Mouse (Mus musculus) hindbrain, embryonic 16.5 days (tissue): Measurements from ENCODE around the gene Olfr160. TPM values are rescaled to one million over a fixed set of nuclear protein-coding genes. Genes with fewer than 3 reads are reported as not detected.

ENCODE experiments used
- ATAC-seq: fragments of 200-750 bp; cut with Nextera tagmentation; 2 replicates; pipeline ENCODE4 v1.8.0; 2017; ENCODE audit warnings: moderate TSS enrichment, moderate library complexity
- H3K27ac ChIP-seq: fragments of 300-500 bp; sonication (generic); 2 replicates; pipeline ENCODE4 v1.5.1; 2014; ENCODE audit warnings: low read depth, mild to moderate bottlenecking, control low read depth, low read length, moderate library complexity
- H3K27me3 ChIP-seq: fragments of 300-500 bp; sonication (generic); replicated peaks from 2 replicates; pipeline ENCODE4 v1.6.1; 2014; ENCODE audit warnings: low read length; ENCODE audit not compliant: control insufficient read depth, insufficient read depth
- H3K36me3 ChIP-seq: fragments of 300-500 bp; sonication (generic); 2 replicates; pipeline ENCODE4 v1.6.1; 2014; ENCODE audit warnings: mild to moderate bottlenecking, low read length, moderate library complexity, mixed read lengths; ENCODE audit not compliant: control insufficient read depth, insufficient read depth
- H3K4me1 ChIP-seq: fragments of 300-500 bp; sonication (generic); 2 replicates; pipeline ENCODE4 v1.6.1; 2014; ENCODE audit warnings: low read depth, low read length; ENCODE audit not compliant: control insufficient read depth, insufficient read depth
- H3K4me2 ChIP-seq: fragments of 300-500 bp; sonication (generic); 2 replicates; pipeline ENCODE4 v1.6.1; 2014; ENCODE audit warnings: mild to moderate bottlenecking, low read length, control low read depth, moderate library complexity
- H3K4me3 ChIP-seq: fragments of 300-500 bp; sonication (generic); 2 replicates; pipeline ENCODE4 v1.5.1; 2014; ENCODE audit warnings: mild to moderate bottlenecking, low read length, control low read depth, moderate library complexity
- H3K9ac ChIP-seq: fragments of 300-500 bp; sonication (generic); 2 replicates; pipeline ENCODE4 v1.6.1; 2014; ENCODE audit warnings: low read depth, mild to moderate bottlenecking, control low read depth, low read length, moderate library complexity
- H3K9me3 ChIP-seq: fragments of 300-500 bp; sonication (generic); 2 replicates; pipeline ENCODE4 v1.6.1; 2014; ENCODE audit warnings: mild to moderate bottlenecking, low read length, moderate library complexity; ENCODE audit not compliant: control insufficient read depth
- WGBS: fragments of 180-500 bp; shearing (Covaris S2); extraction: QIAGEN DNeasy Blood & Tissue Kit; methylation state at CpG from one replicate; pipeline ENCODE4 v1.1.7; 2014; 5-methylcytosine and 5-hydroxymethylcytosine counted together
- polyA plus RNA-seq: library from polyadenylated mRNA; unstranded; fragments of >200 nt; fragmentation: Nextera tagmentation; extraction: Ambion mirVana; gene quantifications from 2 replicates; pipeline ENCODE4 v1.2.1, GENCODE M21; 2015

Olfr160 gene
- polyA plus RNA-seq, 1 experiment from 2014 or later = not detected

- Histone ChIP-seq H3K9me3 (no peaks in the 10 kb centered on the region; the same call in 1 of the 2 replicates), H3K4me3 (no peak overlapping the region), H3K36me3 (no peaks in the 10 kb centered on the region), H3K4me1 (no peaks in the 10 kb centered on the region), H3K4me2 (no peak overlapping the region), H3K9ac (no peak overlapping the region), H3K27ac (no peak overlapping the region), H3K27me3 (no peaks in the 10 kb centered on the region)
- ATAC-seq = 0 out of 2 replicates have a peak, but pooled peaks have one; percentile 45
- WGBS = 37% methylated on average over 3 of the region's 3 CpGs
Measured at GRCm38 (mm10) chr9:37687941-37688303, 28.1 kb downstream of the Olfr160 start.

GRCm38 (mm10) chr9:37687288-37687940 is 28.6 kb downstream of the Olfr160 start:
- no peak overlapping the region for H3K4me2 ChIP-seq
- no peak overlapping the region for H3K9ac ChIP-seq
- no peaks in the 10 kb centered on the region for H3K36me3 ChIP-seq
- 69% methylated on average over 3 of the region's 3 CpGs for WGBS
- H3K4me3 ChIP-seq = no peak overlapping the region
- peak; percentile 67; the same call in 1 of the 2 replicates for ATAC-seq
- H3K27ac ChIP-seq = no peak overlapping the region
- H3K27me3 ChIP-seq = no peaks in the 10 kb centered on the region
- no peaks in the 10 kb centered on the region; the same call in 1 of the 2 replicates for H3K9me3 ChIP-seq
- H3K4me1 ChIP-seq = no peaks in the 10 kb centered on the region

- H3K9me3 ChIP-seq = no peaks in the 10 kb centered on the region; the same call in 1 of the 2 replicates
- H3K36me3 ChIP-seq = no peaks in the 10 kb centered on the region
- H3K9ac ChIP-seq = no peak overlapping the region
- H3K4me1 ChIP-seq = no peaks in the 10 kb centered on the region
- WGBS = 93% methylated on average over 1 of the region's 1 CpGs
- no peak for ATAC-seq
- no peak overlapping the region for H3K4me3 ChIP-seq
- no peak overlapping the region for H3K27ac ChIP-seq
- no peak overlapping the region for H3K4me2 ChIP-seq
- H3K27me3 ChIP-seq = no peaks in the 10 kb centered on the region
Measured at GRCm38 (mm10) chr9:37681123-37681522, 34.9 kb downstream of the Olfr160 start.

GRCm38 (mm10) chr9:37675287-37675686 is 40.8 kb downstream of the Olfr160 start:
- Histone ChIP-seq H3K27ac (no peak overlapping the region), H3K4me1 (no peaks in the 10 kb centered on the region), H3K27me3 (no peaks in the 10 kb centered on the region), H3K36me3 (no peaks in the 10 kb centered on the region), H3K4me2 (no peak overlapping the region), H3K4me3 (no peak overlapping the region), H3K9ac (no peak overlapping the region), H3K9me3 (no peaks in the 10 kb centered on the region)
- ATAC-seq = no peak
- WGBS = 70% methylated on average over 4 of the region's 4 CpGs

- Histone ChIP-seq H3K4me3 (no peak overlapping the region), H3K36me3 (no peaks in the 10 kb centered on the region), H3K27me3 (no peaks in the 10 kb centered on the region), H3K4me1 (no peaks in the 10 kb centered on the region), H3K9me3 (no peaks in the 10 kb centered on the region), H3K9ac (no peak overlapping the region), H3K4me2 (no peak overlapping the region), H3K27ac (no peak overlapping the region)
- 87% methylated on average over 3 of the region's 3 CpGs for WGBS
- no peak for ATAC-seq
Measured at GRCm38 (mm10) chr9:37670261-37670660, 45.8 kb downstream of the Olfr160 start.

GRCm38 (mm10) chr9:37669678-37670077 is 46.4 kb downstream of the Olfr160 start:
- Histone ChIP-seq H3K4me2 (no peak overlapping the region), H3K27ac (no peak overlapping the region), H3K36me3 (no peaks in the 10 kb centered on the region), H3K4me3 (no peak overlapping the region), H3K9ac (no peak overlapping the region), H3K4me1 (no peaks in the 10 kb centered on the region), H3K27me3 (no peaks in the 10 kb centered on the region), H3K9me3 (no peaks in the 10 kb centered on the region)
- ATAC-seq = no peak
- 74% methylated on average over 4 of the region's 4 CpGs for WGBS

GRCm38 (mm10) chr9:37669115-37669514 is 46.9 kb downstream of the Olfr160 start, which contains the start of gene Panx3:
Panx3 (minus strand) TSS chr9:37669235.
- no peak within 1 kb of the TSS for H3K4me3 ChIP-seq
- no peaks in the 10 kb centered on the region for H3K36me3 ChIP-seq
- no peaks in the 10 kb centered on the region for H3K4me1 ChIP-seq
- H3K27me3 ChIP-seq = no peaks in the 10 kb centered on the region
- no peak within 1 kb of the TSS for H3K27ac ChIP-seq
- WGBS = 65% methylated on average over 6 of the region's 6 CpGs
- H3K4me2 ChIP-seq = no peak within 1 kb of the TSS
- no peak within 1 kb of the TSS for H3K9ac ChIP-seq
- H3K9me3 ChIP-seq = no peaks in the 10 kb centered on the region
- no peak for ATAC-seq

- H3K9me3 ChIP-seq = no peaks in the 10 kb centered on the region
- no peaks in the 10 kb centered on the region for H3K4me1 ChIP-seq
- H3K27me3 ChIP-seq = no peaks in the 10 kb centered on the region
- WGBS = 83% methylated on average over 7 of the region's 7 CpGs
- no peak overlapping the region for H3K27ac ChIP-seq
- no peak overlapping the region for H3K9ac ChIP-seq
- no peak overlapping the region for H3K4me3 ChIP-seq
- no peak for ATAC-seq
- H3K36me3 ChIP-seq = no peaks in the 10 kb centered on the region
- H3K4me2 ChIP-seq = no peak overlapping the region
Measured at GRCm38 (mm10) chr9:37666045-37666444, 50.0 kb downstream of the Olfr160 start.

- H3K4me2 ChIP-seq = no peak overlapping the region
- no peaks in the 10 kb centered on the region for H3K9me3 ChIP-seq
- WGBS = 79% methylated on average over 2 of the region's 2 CpGs
- no peaks in the 10 kb centered on the region for H3K27me3 ChIP-seq
- H3K36me3 ChIP-seq = no peaks in the 10 kb centered on the region
- no peak overlapping the region for H3K9ac ChIP-seq
- H3K4me3 ChIP-seq = no peak overlapping the region
- ATAC-seq = no peak
- H3K4me1 ChIP-seq = no peaks in the 10 kb centered on the region
- H3K27ac ChIP-seq = no peak overlapping the region
Measured at GRCm38 (mm10) chr9:37664604-37665003, 51.4 kb downstream of the Olfr160 start.
